Mouse (Mus musculus): ENCODE measurements around the gene Il23r. TPM values are rescaled to one million over a fixed set of nuclear protein-coding genes. Genes with fewer than 3 reads are reported as not detected.

Gene Il23r
- polyA plus RNA-seq, 1 experiment from 2014 or later = not detected

DNA sequence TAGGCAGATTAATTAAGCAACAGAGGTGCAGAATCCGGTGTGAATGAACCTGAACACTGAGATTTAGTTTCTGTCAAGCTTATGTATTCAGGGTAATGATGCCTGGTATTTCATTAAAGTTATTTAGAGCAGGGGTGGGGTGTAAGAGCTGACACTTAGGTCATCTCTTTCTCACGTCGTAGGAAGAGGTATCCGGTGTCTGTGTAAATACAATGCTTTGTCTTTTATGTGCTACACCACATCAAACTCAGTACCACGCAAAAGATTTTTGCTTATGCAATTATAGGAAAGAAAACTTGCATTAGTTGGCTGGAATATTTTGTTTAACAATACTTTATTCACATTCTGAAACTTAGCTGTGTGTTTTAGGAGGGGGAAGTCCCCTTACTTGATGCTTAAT lies 92.1 kb downstream of the Il23r start:
- H3K27ac ChIP-seq (ENCODE audit: low read depth, low read length) = no peak overlapping the region
- H3K4me2 ChIP-seq (ENCODE audit: low read length) = no peak overlapping the region
- H3K27me3 ChIP-seq (replicated peaks; ENCODE audit: control insufficient read depth, insufficient read depth, low read length) = no peaks in the 10 kb centered on the region
- H3K4me1 ChIP-seq (ENCODE audit: control insufficient read depth, insufficient read depth, low read depth, low read length) = no peaks in the 10 kb centered on the region
- no peaks in the 10 kb centered on the region for H3K36me3 ChIP-seq (ENCODE audit: control insufficient read depth, insufficient read depth, low read length)
- no peak overlapping the region for H3K9ac ChIP-seq (ENCODE audit: low read depth, low read length)
- no peak overlapping the region for H3K4me3 ChIP-seq (ENCODE audit: low read length)
- H3K9me3 ChIP-seq (ENCODE audit: control insufficient read depth, low read length) = no peaks in the 10 kb centered on the region
- no peak for ATAC-seq
- 75% methylated on average over 5 of the region's 5 CpGs for WGBS

DNA sequence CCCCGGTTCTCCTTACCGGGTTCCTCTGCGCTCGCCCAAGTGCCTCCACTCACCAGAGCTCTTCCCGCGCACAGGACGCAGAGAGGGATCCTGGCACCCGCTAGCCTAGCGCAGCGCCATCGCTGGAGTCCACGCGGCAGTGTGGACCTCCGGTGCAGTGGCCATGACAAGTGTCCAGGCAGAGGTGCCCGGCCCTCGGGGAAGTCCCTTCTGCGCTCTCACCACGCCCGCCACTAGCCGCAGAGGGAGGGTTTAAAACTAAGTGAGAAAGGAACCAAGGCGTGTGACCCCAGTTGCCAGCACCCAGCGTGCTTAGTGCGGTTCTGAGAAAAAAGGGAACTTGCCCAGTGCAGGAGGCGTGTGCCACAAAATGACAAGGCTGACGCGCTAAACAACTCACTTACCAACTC lies 115.7 kb downstream of the Il23r start, which contains the start of gene Il12rb2:
Il12rb2 (minus strand) TSS at position 207 of the 410 bp plus-strand sequence.
- peak within 1 kb of the TSS; percentile 56 for H3K9ac ChIP-seq (ENCODE audit: low read depth, low read length)

More for the DNA sequence above, 115.7 kb downstream of the Il23r start, which contains the start of gene Il12rb2:
- no peaks in the 10 kb centered on the region for H3K9me3 ChIP-seq (ENCODE audit: control insufficient read depth, low read length)
- peak within 1 kb of the TSS; percentile 78 for H3K4me2 ChIP-seq (ENCODE audit: low read length)
- H3K4me1 ChIP-seq (ENCODE audit: control insufficient read depth, insufficient read depth, low read depth, low read length) = peaks cover 5% of the 10 kb centered on the region
- H3K36me3 ChIP-seq (ENCODE audit: control insufficient read depth, insufficient read depth, low read length) = no peaks in the 10 kb centered on the region
- WGBS = 3% methylated on average over 26 of the region's 26 CpGs
- peak within 1 kb of the TSS; percentile 42 for H3K4me3 ChIP-seq (ENCODE audit: low read length)
- no peaks in the 10 kb centered on the region for H3K27me3 ChIP-seq (replicated peaks; ENCODE audit: control insufficient read depth, insufficient read depth, low read length)
- ATAC-seq = 0 out of 2 replicates have a peak, but pooled peaks have one; percentile 52
- H3K27ac ChIP-seq (ENCODE audit: low read depth, low read length) = no peak within 1 kb of the TSS

Other genes with a start within 250 kb of the Il23r start
- 0.08 and 0.10 TPM in 2 replicates for gene Il12rb2, start 115.7 kb downstream of the Il23r start, polyA plus RNA-seq (2015; fragmentation: Nextera tagmentation; extraction: Ambion mirVana)
- 2.1 and 2.8 TPM in 2 replicates for gene Tacstd2, start 43.9 kb upstream of the Il23r start, polyA plus RNA-seq (2015; fragmentation: Nextera tagmentation; extraction: Ambion mirVana)

All from hindbrain, embryonic 16.5 days (tissue).